Mouse (Mus musculus): ENCODE measurements at regions not wholly inside any gene's neighbourhood (a gene's known extent, or its start where the extent isn't known, plus 50 kb on each side); places are given as distances from the start of the nearest gene placed in this dataset.

DNA sequence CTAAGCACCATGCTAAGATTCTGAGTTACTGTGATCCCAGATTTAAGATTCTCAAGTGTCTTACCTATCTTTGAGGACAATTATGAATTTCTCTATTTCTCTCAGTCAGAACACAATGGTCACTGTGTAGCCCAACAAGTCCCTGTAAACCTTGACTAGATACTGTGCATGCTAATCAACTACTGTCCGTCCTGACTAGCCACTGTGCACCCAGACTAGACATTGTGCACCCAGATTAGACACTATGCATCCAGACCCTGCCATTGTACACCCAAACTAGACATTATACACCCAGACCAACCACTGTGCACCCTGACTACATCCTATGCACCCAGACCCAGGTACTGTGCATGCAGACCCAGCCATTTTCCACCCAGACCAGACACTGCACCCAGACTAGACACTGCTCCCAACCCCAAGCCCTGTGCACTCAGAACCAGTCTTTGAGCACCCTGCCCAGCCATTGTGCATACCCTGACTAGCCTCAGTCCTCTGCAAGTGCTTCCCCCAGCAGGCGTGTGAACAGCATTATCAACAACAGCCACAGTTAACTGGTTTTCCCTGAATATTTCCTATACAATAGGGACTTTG lies 93.4 kb upstream of the Agr3 start:
- H3K4me2 ChIP-seq (ENCODE audit: low read depth): no peak overlapping the region
- no peaks in the 10 kb centered on the region for H3K27me3 ChIP-seq (ENCODE audit: control insufficient read depth, insufficient read depth, insufficient read length)
- no peaks in the 10 kb centered on the region for H3K36me3 ChIP-seq (ENCODE audit: control insufficient read depth, insufficient read depth)
- no peak overlapping the region for H3ac ChIP-seq (ENCODE audit: control insufficient read depth, insufficient read length)
- no peak for TF ChIP-seq CEBPB (IDR thresholded peaks at IDR 0.05; ENCODE audit: insufficient read depth, poor library complexity, severe bottlenecking)
- no peak for TF ChIP-seq REST (IDR thresholded peaks at IDR 0.05; ENCODE audit: insufficient read depth, insufficient read length)
- TF ChIP-seq TCF3 (IDR thresholded peaks at IDR 0.05; ENCODE audit: insufficient read length, low read depth): no peak
- TF ChIP-seq MAX (IDR thresholded peaks at IDR 0.05; ENCODE audit: low read depth): no peak
- no peak for TF ChIP-seq E2F4 (IDR thresholded peaks at IDR 0.05; ENCODE audit: insufficient read depth)
- no peak for TF ChIP-seq MYOD1 (IDR thresholded peaks at IDR 0.05; ENCODE audit: control insufficient read depth in 1 of 3, insufficient read length in 2 of 3, low read depth in 2 of 3)
- TF ChIP-seq POLR2A (IDR thresholded peaks at IDR 0.05; ENCODE audit: insufficient read length, low read depth): no peak
- TF ChIP-seq MYOG (IDR thresholded peaks at IDR 0.05; ENCODE audit: control insufficient read depth in 1 of 3, insufficient read depth in 1 of 3, insufficient read length in 2 of 3, low read depth in 2 of 3): no peak
- no peak for TF ChIP-seq POLR2AphosphoS2 (IDR thresholded peaks at IDR 0.05; ENCODE audit: insufficient read length, low read depth)
- TF ChIP-seq TCF12 (IDR thresholded peaks at IDR 0.05; ENCODE audit: insufficient read depth, poor library complexity, severe bottlenecking): no peak
- TF ChIP-seq SRF (IDR thresholded peaks at IDR 0.05; ENCODE audit: control insufficient read depth, insufficient read length, low read depth): no peak
- no peak for TF ChIP-seq USF1 (IDR thresholded peaks at IDR 0.05; ENCODE audit: low read depth)
- no peak overlapping the region for H3K4me3 ChIP-seq
- H3K79me2 ChIP-seq (ENCODE audit: control insufficient read depth, insufficient read depth): no peaks in the 10 kb centered on the region

DNA sequence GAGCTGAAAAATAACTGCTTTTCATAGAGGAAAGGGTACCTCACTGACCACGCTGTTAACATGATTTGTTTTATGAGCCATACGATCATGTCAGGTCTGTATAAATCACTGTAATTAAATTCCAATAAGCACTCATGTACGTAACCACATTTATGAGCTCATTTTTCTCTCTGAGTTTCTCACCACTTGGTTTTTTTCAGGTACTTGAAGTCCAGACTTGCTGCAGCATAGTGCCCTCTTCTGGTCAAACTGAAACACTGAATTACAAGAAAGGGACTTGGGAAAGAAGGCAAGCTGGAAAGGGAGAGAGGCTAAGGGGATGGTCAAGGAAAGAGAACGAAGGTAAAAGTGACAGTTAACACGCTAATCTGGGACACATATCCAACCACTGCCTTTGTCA lies 94.2 kb upstream of the Agr3 start:
- no peaks in the 10 kb centered on the region for H3K79me2 ChIP-seq (ENCODE audit: control insufficient read depth, insufficient read depth)
- no peak for TF ChIP-seq POLR2AphosphoS2 (IDR thresholded peaks at IDR 0.05; ENCODE audit: insufficient read length, low read depth)
- no peak for TF ChIP-seq MAX (IDR thresholded peaks at IDR 0.05; ENCODE audit: low read depth)
- no peak for TF ChIP-seq POLR2A (IDR thresholded peaks at IDR 0.05; ENCODE audit: insufficient read length, low read depth)
- no peak for TF ChIP-seq USF1 (IDR thresholded peaks at IDR 0.05; ENCODE audit: low read depth)
- TF ChIP-seq CEBPB (IDR thresholded peaks at IDR 0.05; ENCODE audit: insufficient read depth, poor library complexity, severe bottlenecking): no peak
- TF ChIP-seq E2F4 (IDR thresholded peaks at IDR 0.05; ENCODE audit: insufficient read depth): no peak
- no peak for TF ChIP-seq TCF3 (IDR thresholded peaks at IDR 0.05; ENCODE audit: insufficient read length, low read depth)
- no peak for TF ChIP-seq TCF12 (IDR thresholded peaks at IDR 0.05; ENCODE audit: insufficient read depth, poor library complexity, severe bottlenecking)
- no peak for TF ChIP-seq REST (IDR thresholded peaks at IDR 0.05; ENCODE audit: insufficient read depth, insufficient read length)
- no peak for TF ChIP-seq MYOD1 (IDR thresholded peaks at IDR 0.05; ENCODE audit: control insufficient read depth in 1 of 3, insufficient read length in 2 of 3, low read depth in 2 of 3)
- no peak for TF ChIP-seq MYOG (IDR thresholded peaks at IDR 0.05; ENCODE audit: control insufficient read depth in 1 of 3, insufficient read depth in 1 of 3, insufficient read length in 2 of 3, low read depth in 2 of 3)
- no peak for TF ChIP-seq SRF (IDR thresholded peaks at IDR 0.05; ENCODE audit: control insufficient read depth, insufficient read length, low read depth)
- H3K4me3 ChIP-seq: no peak overlapping the region
- H3K27me3 ChIP-seq (ENCODE audit: control insufficient read depth, insufficient read depth, insufficient read length): no peaks in the 10 kb centered on the region
- no peaks in the 10 kb centered on the region for H3K36me3 ChIP-seq (ENCODE audit: control insufficient read depth, insufficient read depth)
- H3ac ChIP-seq (ENCODE audit: control insufficient read depth, insufficient read length): no peak overlapping the region
- peak overlapping the region; percentile 52 for H3K4me2 ChIP-seq (ENCODE audit: low read depth)

- Histone ChIP-seq H3K36me3 (ENCODE audit: control insufficient read depth, insufficient read depth) (no peaks in the 10 kb centered on the region), H3K27me3 (ENCODE audit: control insufficient read depth, insufficient read depth, insufficient read length) (no peaks in the 10 kb centered on the region), H3K79me2 (ENCODE audit: control insufficient read depth, insufficient read depth) (no peaks in the 10 kb centered on the region), H3K4me2 (ENCODE audit: low read depth) (no peak overlapping the region), H3K4me3 (no peak overlapping the region), H3ac (ENCODE audit: control insufficient read depth, insufficient read length) (no peak overlapping the region)
- TF ChIP-seq POLR2AphosphoS2 (IDR thresholded peaks at IDR 0.05; ENCODE audit: insufficient read length, low read depth) (no peak), REST (IDR thresholded peaks at IDR 0.05; ENCODE audit: insufficient read depth, insufficient read length) (no peak), E2F4 (IDR thresholded peaks at IDR 0.05; ENCODE audit: insufficient read depth) (no peak), MAX (IDR thresholded peaks at IDR 0.05; ENCODE audit: low read depth) (no peak), MYOG (IDR thresholded peaks at IDR 0.05; ENCODE audit: control insufficient read depth in 1 of 3, insufficient read depth in 1 of 3, insufficient read length in 2 of 3, low read depth in 2 of 3) (no peak), POLR2A (IDR thresholded peaks at IDR 0.05; ENCODE audit: insufficient read length, low read depth) (no peak), SRF (IDR thresholded peaks at IDR 0.05; ENCODE audit: control insufficient read depth, insufficient read length, low read depth) (no peak), USF1 (IDR thresholded peaks at IDR 0.05; ENCODE audit: low read depth) (no peak), TCF3 (IDR thresholded peaks at IDR 0.05; ENCODE audit: insufficient read length, low read depth) (no peak), CEBPB (IDR thresholded peaks at IDR 0.05; ENCODE audit: insufficient read depth, poor library complexity, severe bottlenecking) (no peak), TCF12 (IDR thresholded peaks at IDR 0.05; ENCODE audit: insufficient read depth, poor library complexity, severe bottlenecking) (no peak), MYOD1 (IDR thresholded peaks at IDR 0.05; ENCODE audit: control insufficient read depth in 1 of 3, insufficient read length in 2 of 3, low read depth in 2 of 3) (no peak)
Measured at GRCm38 (mm10) chr12:35827797-35828196, 97.6 kb upstream of the Agr3 start.

- H3ac ChIP-seq (ENCODE audit: control insufficient read depth, insufficient read length): no peak overlapping the region
- H3K27me3 ChIP-seq (ENCODE audit: control insufficient read depth, insufficient read depth, insufficient read length): no peaks in the 10 kb centered on the region
- H3K4me2 ChIP-seq (ENCODE audit: low read depth): no peak overlapping the region
- no peak overlapping the region for H3K4me3 ChIP-seq
- no peaks in the 10 kb centered on the region for H3K79me2 ChIP-seq (ENCODE audit: control insufficient read depth, insufficient read depth)
- H3K36me3 ChIP-seq (ENCODE audit: control insufficient read depth, insufficient read depth): no peaks in the 10 kb centered on the region
- TF ChIP-seq MAX (IDR thresholded peaks at IDR 0.05; ENCODE audit: low read depth): no peak
- no peak for TF ChIP-seq E2F4 (IDR thresholded peaks at IDR 0.05; ENCODE audit: insufficient read depth)
- no peak for TF ChIP-seq MYOD1 (IDR thresholded peaks at IDR 0.05; ENCODE audit: control insufficient read depth in 1 of 3, insufficient read length in 2 of 3, low read depth in 2 of 3)
- no peak for TF ChIP-seq POLR2AphosphoS2 (IDR thresholded peaks at IDR 0.05; ENCODE audit: insufficient read length, low read depth)
- TF ChIP-seq SRF (IDR thresholded peaks at IDR 0.05; ENCODE audit: control insufficient read depth, insufficient read length, low read depth): no peak
- no peak for TF ChIP-seq CEBPB (IDR thresholded peaks at IDR 0.05; ENCODE audit: insufficient read depth, poor library complexity, severe bottlenecking)
- no peak for TF ChIP-seq MYOG (IDR thresholded peaks at IDR 0.05; ENCODE audit: control insufficient read depth in 1 of 3, insufficient read depth in 1 of 3, insufficient read length in 2 of 3, low read depth in 2 of 3)
- no peak for TF ChIP-seq POLR2A (IDR thresholded peaks at IDR 0.05; ENCODE audit: insufficient read length, low read depth)
- no peak for TF ChIP-seq TCF3 (IDR thresholded peaks at IDR 0.05; ENCODE audit: insufficient read length, low read depth)
- no peak for TF ChIP-seq TCF12 (IDR thresholded peaks at IDR 0.05; ENCODE audit: insufficient read depth, poor library complexity, severe bottlenecking)
- no peak for TF ChIP-seq USF1 (IDR thresholded peaks at IDR 0.05; ENCODE audit: low read depth)
- no peak for TF ChIP-seq REST (IDR thresholded peaks at IDR 0.05; ENCODE audit: insufficient read depth, insufficient read length)
Measured at GRCm38 (mm10) chr12:35826990-35827389, 98.4 kb upstream of the Agr3 start.

Measured in myocyte (in vitro differentiated cells).